Mouse (Mus musculus) ES-E14 (cell line): ENCODE data around the gene Secisbp2l.

Experiments used
- CHD2 ChIP-seq: IDR thresholded peaks from 2 replicates; pipeline ENCODE4 v1.6.1; 2014; ENCODE audit warnings: mild to moderate bottlenecking, low read depth, low read length, inconsistent platforms
- HCFC1 ChIP-seq: IDR thresholded peaks from 2 replicates; pipeline ENCODE4 v1.6.1; 2012; ENCODE audit warnings: low read length, inconsistent platforms, borderline replicate concordance; ENCODE audit not compliant: insufficient read depth
- MAFK ChIP-seq: IDR thresholded peaks from 2 replicates; pipeline ENCODE4 v1.6.1; 2014; ENCODE audit warnings: mild to moderate bottlenecking, low read depth, low read length, inconsistent platforms; ENCODE audit not compliant: insufficient read depth
- ZNF384 ChIP-seq: IDR thresholded peaks from 2 replicates; pipeline ENCODE4 v1.6.1; 2012; ENCODE audit warnings: low read depth, low read length, inconsistent platforms

GRCm38 (mm10) chr2:125829924-125830323, 47.3 kb upstream of the Secisbp2l start:
- no peak for TF ChIP-seq MAFK
- TF ChIP-seq HCFC1: no peak
- TF ChIP-seq CHD2: no peak
- TF ChIP-seq ZNF384: no peak
